In the genomic region with DNA sequence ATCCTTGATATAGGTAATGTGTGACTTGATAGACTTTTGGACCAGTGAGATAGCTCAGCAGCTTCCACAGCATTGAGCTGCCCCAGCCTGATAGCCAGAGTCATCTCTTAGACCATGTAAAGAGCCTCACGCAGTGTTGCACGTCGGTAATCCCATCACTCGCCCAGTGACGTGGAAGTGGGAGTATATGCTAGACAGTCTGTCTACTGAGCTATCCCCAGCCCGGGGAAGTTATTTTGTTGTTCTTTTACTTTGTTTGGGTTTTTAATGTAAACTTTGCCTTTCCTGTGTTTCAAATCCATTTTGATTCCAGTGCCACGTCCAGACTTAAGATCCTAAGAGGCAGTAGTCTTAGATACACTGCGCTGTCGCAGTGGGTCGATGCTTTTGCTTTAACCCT, we compare ENCODE assay signal across 26 mouse cellular contexts.
DNase-seq lines count a peak whose midpoint lies in the region; ATAC-seq and TF ChIP-seq lines count a peak whose summit lies in the region.
"Had no signal": no experiment of that assay in that cellular context is flagged by ENCODE, and none has a peak within 500 bp of the region (broad histone marks: within the 10 kb centered on the region; RNA-seq: fewer than 3 reads in every experiment).

No protein-coding gene starts in this region.

- TF ChIP-seq EP300 in lung, postnatal 0 days (IDR thresholded peaks at IDR 0.05), result peak; percentile 81; the same call in 1 of the 2 replicates

- 0 out of 2 replicates have a peak overlapping the region, but pooled peaks have one; percentile 1 for H3K27ac ChIP-seq in lung, postnatal 0 days (ENCODE audit: low read length)
- H3K27ac ChIP-seq in midbrain, embryonic 11.5 days (ENCODE audit: low read depth, low read length), result no peak overlapping the region
- H3K27ac ChIP-seq: embryonic facial prominence, embryonic 10.5 days; embryonic facial prominence, embryonic 13.5 days; forebrain, embryonic 12.5 days; forebrain, embryonic 15.5 days; heart, embryonic 15.5 days; hindbrain, embryonic 14.5 days had no signal

- peak; percentile 22; the same call in 1 of the 2 replicates for TF ChIP-seq POLR2A in lung, adult 2 months (IDR thresholded peaks at IDR 0.05; ENCODE audit: borderline replicate concordance, extremely low read depth, low read depth, low read length)

- no peaks in the 10 kb centered on the region for H3K9me3 ChIP-seq in lung, postnatal 0 days (ENCODE audit: low read length)
- H3K9me3 ChIP-seq in midbrain, embryonic 11.5 days (ENCODE audit: control insufficient read depth, low read length), result no peaks in the 10 kb centered on the region
- H3K9me3 ChIP-seq: embryonic facial prominence, embryonic 10.5 days; embryonic facial prominence, embryonic 13.5 days; forebrain, embryonic 12.5 days; forebrain, embryonic 15.5 days; heart, embryonic 12.5 days; heart, embryonic 15.5 days had no signal

- no peaks in the 10 kb centered on the region for H3K36me3 ChIP-seq in lung, postnatal 0 days (ENCODE audit: insufficient read depth, low read length)
- no peaks in the 10 kb centered on the region for H3K36me3 ChIP-seq in midbrain, embryonic 11.5 days (ENCODE audit: control insufficient read depth, insufficient read depth, low read length)
- H3K36me3 ChIP-seq: embryonic facial prominence, embryonic 13.5 days; forebrain, embryonic 12.5 days; forebrain, embryonic 15.5 days; heart, embryonic 12.5 days; heart, embryonic 15.5 days had no signal

- no peaks in the 10 kb centered on the region for H3K27me3 ChIP-seq in lung, postnatal 0 days (replicated peaks; ENCODE audit: insufficient read depth, low read length)
- no peaks in the 10 kb centered on the region for H3K27me3 ChIP-seq in midbrain, embryonic 11.5 days (ENCODE audit: control insufficient read depth, insufficient read depth, low read length)
- H3K27me3 ChIP-seq: embryonic facial prominence, embryonic 13.5 days; forebrain, embryonic 12.5 days; forebrain, embryonic 15.5 days; heart, embryonic 12.5 days; heart, embryonic 15.5 days had no signal

- TF ChIP-seq CTCF in lung, adult 2 months (IDR thresholded peaks at IDR 0.05; ENCODE audit: insufficient read depth, low read length), result no peak
- no peak for TF ChIP-seq CTCF in lung, postnatal 0 days (IDR thresholded peaks at IDR 0.05)

- ATAC-seq in lung, postnatal 0 days, result peak; percentile 71
- no peak for ATAC-seq in midbrain, embryonic 11.5 days (ENCODE audit: low FRiP score)
- ATAC-seq: activated CD4-positive, CD25-positive, alpha-beta regulatory T cell, adult 4 months; forebrain, embryonic 15.5 days had no signal

- no peak overlapping the region for H3K4me2 ChIP-seq in lung, postnatal 0 days (replicated peaks; ENCODE audit: low read depth, low read length)
- no peak overlapping the region for H3K4me2 ChIP-seq in midbrain, embryonic 11.5 days
- H3K4me2 ChIP-seq: embryonic facial prominence, embryonic 13.5 days; forebrain, embryonic 12.5 days; forebrain, embryonic 15.5 days; heart, embryonic 12.5 days; heart, embryonic 15.5 days; hindbrain, embryonic 14.5 days had no signal

- no peak overlapping the region for H3K9ac ChIP-seq in lung, postnatal 0 days (replicated peaks; ENCODE audit: low read depth)
- no peak overlapping the region for H3K9ac ChIP-seq in midbrain, embryonic 11.5 days (ENCODE audit: low read length)
- H3K9ac ChIP-seq: embryonic facial prominence, embryonic 13.5 days; forebrain, embryonic 12.5 days; forebrain, embryonic 15.5 days; heart, embryonic 12.5 days; heart, embryonic 15.5 days; hindbrain, embryonic 14.5 days had no signal

- H3K4me1 ChIP-seq in lung, adult 2 months (ENCODE audit: control insufficient read depth, insufficient read depth, low read length), result peaks cover 18% of the 10 kb centered on the region
- H3K4me1 ChIP-seq in lung, postnatal 0 days (ENCODE audit: insufficient read depth, low read depth, low read length), result no peaks in the 10 kb centered on the region; the same call in 1 of the 2 replicates
- H3K4me1 ChIP-seq in midbrain, embryonic 11.5 days (ENCODE audit: control insufficient read depth, insufficient read depth, low read length), result no peaks in the 10 kb centered on the region
- H3K4me1 ChIP-seq: embryonic facial prominence, embryonic 10.5 days had no signal

- no peak overlapping the region for H3K4me3 ChIP-seq in lung, adult 2 months (replicated peaks; ENCODE audit: extremely low read depth, low read depth, low read length)
- no peak overlapping the region for H3K4me3 ChIP-seq in lung, postnatal 0 days (ENCODE audit: low read depth, low read length)
- H3K4me3 ChIP-seq in midbrain, embryonic 11.5 days (ENCODE audit: low read depth, low read length), result no peak overlapping the region
- H3K4me3 ChIP-seq: embryonic facial prominence, embryonic 10.5 days; embryonic facial prominence, embryonic 13.5 days; erythroblast, embryonic 14.5 days; forebrain, embryonic 12.5 days; forebrain, embryonic 15.5 days; heart, embryonic 12.5 days; heart, embryonic 15.5 days had no signal

- WGBS in lung, adult 2 months, result 60% methylated on average over 10 of the region's 10 CpGs
- WGBS in lung, postnatal 0 days, result 63% methylated on average over 10 of the region's 10 CpGs
- 82% methylated on average over 10 of the region's 10 CpGs for WGBS in midbrain, embryonic 11.5 days

- DNase-seq in lung, adult 2 months, result no peak
- DNase-seq in lung, postnatal 0 days (ENCODE audit: low spot score), result peak; percentile 51
- peak; percentile 41 for DNase-seq in lung, postnatal 25 days (ENCODE audit: low spot score)
- DNase-seq in left cerebral cortex, adult 8-10 months (ENCODE audit: low spot score in 2 of 2), result no peak
- no peak for DNase-seq in urinary bladder, postnatal 4 days (ENCODE audit: low spot score in 2 of 2)
- no peak for DNase-seq in midbrain, embryonic 11.5 days (ENCODE audit: low spot score, missing footprints)
- DNase-seq: adrenal gland, adult 8-10 months; adrenal gland, postnatal 25 days; cerebellum, adult 11-12 months; cerebellum, adult 8-10 months; cerebellum, postnatal 10 days; cerebellum, postnatal 36 days; embryo, embryonic 11 days; gastrocnemius, postnatal 25 days; heart, adult 18-20 months; heart, postnatal 10 days; heart, postnatal 4 days had no signal

Comparison
In these comparisons a context has a peak if more than half of its experiments do, and no peak if none do; other contexts are left out.
1. DNase-seq: peak in lung, postnatal 0 days (single experiment) and lung, postnatal 25 days (single experiment); none in lung, adult 2 months (single experiment), left cerebral cortex, adult 8-10 months (0 of 2), urinary bladder, postnatal 4 days (0 of 2) and midbrain, embryonic 11.5 days (single experiment).